Mouse (Mus musculus) CH12.LX (cell line): ENCODE results near the gene Ggt5. TPM values are rescaled to one million over a fixed set of nuclear protein-coding genes. Genes with fewer than 3 reads are reported as not detected.

Experiments used
- DNase-seq: peaks from one replicate; pipeline ENCODE4 v3.0.0-alpha.2; 2013; ENCODE audit errors: extremely low read depth
- H3K27ac ChIP-seq: 2 replicates; pipeline ENCODE4 v1.5.1; 2012; ENCODE audit warnings: low read depth, mild to moderate bottlenecking, control low read depth, moderate library complexity; ENCODE audit not compliant: insufficient read depth
- H3K27me3 ChIP-seq: replicated peaks from 2 replicates; pipeline ENCODE3; 2012; ENCODE audit warnings: inconsistent platforms
- H3K36me3 ChIP-seq, 2 experiments: replicated peaks in 1 of 2; 2 replicates each; pipeline versions ENCODE3 to v1.6.1; 2012; ENCODE audit warnings: inconsistent platforms in 1 of 2, low read length in 1 of 2, mild to moderate bottlenecking in 1 of 2, mixed read lengths in 1 of 2, moderate library complexity in 1 of 2; ENCODE audit not compliant: control insufficient read depth in 1 of 2, insufficient read depth in 1 of 2
- H3K4me1 ChIP-seq, 2 experiments: 2 replicates each; pipeline ENCODE4 v1.6.1; 2012; ENCODE audit warnings: inconsistent platforms in 1 of 2, moderate library complexity in 1 of 2; ENCODE audit not compliant: insufficient read depth in 2 of 2, control insufficient read depth in 1 of 2
- H3K4me2 ChIP-seq: 2 replicates; pipeline ENCODE4 v1.6.1; 2012; ENCODE audit warnings: low read depth, mild to moderate bottlenecking, control low read depth; ENCODE audit not compliant: poor library complexity, insufficient read depth, severe bottlenecking
- H3K4me3 ChIP-seq, 3 experiments: fragments of 150-350 bp in 1 of 3; sonication (generic) in 1 of 3; replicated peaks in 1 of 3; 2 replicates each; pipeline versions ENCODE3 to v1.5.1; 2011 to 2012; ENCODE audit warnings: low read depth in 2 of 3, low read length in 2 of 3, mild to moderate bottlenecking in 2 of 3, moderate library complexity in 2 of 3, control low read depth in 1 of 3, improper control_type of control experiment in 1 of 3, inconsistent platforms in 1 of 3, mixed read lengths in 1 of 3; ENCODE audit not compliant: poor library complexity in 1 of 3
- H3K79me2 ChIP-seq: replicated peaks from 2 replicates; pipeline ENCODE4 v1.6.1; 2012; ENCODE audit warnings: mild to moderate bottlenecking, moderate library complexity; ENCODE audit not compliant: control insufficient read depth, poor library complexity, insufficient read depth, severe bottlenecking; ENCODE audit errors: extremely low read depth
- H3K9ac ChIP-seq: 2 replicates; pipeline ENCODE4 v1.6.1; 2012; ENCODE audit warnings: low read depth, mild to moderate bottlenecking, control low read depth, moderate library complexity; ENCODE audit not compliant: insufficient read depth
- H3K9me3 ChIP-seq: replicated peaks from 2 replicates; pipeline ENCODE3; 2012; ENCODE audit warnings: low read length, inconsistent platforms, mixed read lengths
- BHLHE40 ChIP-seq: IDR thresholded peaks from 2 replicates; pipeline ENCODE4 v1.6.1; 2011; ENCODE audit warnings: mild to moderate bottlenecking, low read depth, low read length, improper control_type of control experiment
- CHD1 ChIP-seq: IDR thresholded peaks from 2 replicates; pipeline ENCODE4 v1.6.1; 2012; ENCODE audit warnings: low read depth, low read length, improper control_type of control experiment, inconsistent platforms
- CHD2 ChIP-seq: IDR thresholded peaks from 2 replicates; pipeline ENCODE4 v1.6.1; 2011; ENCODE audit warnings: low read length, improper control_type of control experiment
- CTCF ChIP-seq, 2 experiments: IDR thresholded peaks in 1 of 2; conservative IDR thresholded peaks in 1 of 2; 2 replicates each; pipeline ENCODE4 v1.5.1; 2011 to 2012; ENCODE audit warnings: low read depth in 2 of 2, low read length in 2 of 2, improper control_type of control experiment in 1 of 2, inconsistent platforms in 1 of 2, mild to moderate bottlenecking in 1 of 2, moderate library complexity in 1 of 2
- E2F4 ChIP-seq: IDR thresholded peaks from 2 replicates; pipeline ENCODE4 v1.6.1; 2011; ENCODE audit warnings: low read depth, low read length, improper control_type of control experiment; ENCODE audit not compliant: insufficient replicate concordance
- ELF1 ChIP-seq: IDR thresholded peaks from 2 replicates; pipeline ENCODE4 v1.6.1; 2014; ENCODE audit warnings: low read depth, mild to moderate bottlenecking, inconsistent platforms, low read length, improper control_type of control experiment
- EP300 ChIP-seq: IDR thresholded peaks from 2 replicates; pipeline ENCODE4 v1.6.1; 2011; ENCODE audit warnings: low read length, improper control_type of control experiment
- ETS1 ChIP-seq: conservative IDR thresholded peaks from 2 replicates; pipeline ENCODE4 v1.6.1; 2012; ENCODE audit warnings: low read depth, mild to moderate bottlenecking, inconsistent platforms, low read length, improper control_type of control experiment, moderate library complexity
- HCFC1 ChIP-seq: IDR thresholded peaks from 2 replicates; pipeline ENCODE4 v1.6.1; 2012; ENCODE audit warnings: low read depth, mild to moderate bottlenecking, inconsistent platforms, low read length, improper control_type of control experiment
- IRF4 ChIP-seq: IDR thresholded peaks from 2 replicates; pipeline ENCODE4 v1.6.1; 2014; ENCODE audit warnings: low read depth, mild to moderate bottlenecking, inconsistent platforms, low read length, improper control_type of control experiment
- KAT2A ChIP-seq: IDR thresholded peaks from 2 replicates; pipeline ENCODE4 v1.6.1; 2012; ENCODE audit warnings: low read length, improper control_type of control experiment, inconsistent platforms; ENCODE audit not compliant: insufficient replicate concordance
- MAFK ChIP-seq: IDR thresholded peaks from 2 replicates; pipeline ENCODE4 v1.6.1; 2011; ENCODE audit warnings: low read length, improper control_type of control experiment; ENCODE audit not compliant: insufficient replicate concordance
- MAZ ChIP-seq: IDR thresholded peaks from 2 replicates; pipeline ENCODE4 v1.6.1; 2012; ENCODE audit warnings: low read depth, mild to moderate bottlenecking, inconsistent platforms, low read length, improper control_type of control experiment, moderate library complexity
- MEF2A ChIP-seq: IDR thresholded peaks from 2 replicates; pipeline ENCODE4 v1.6.1; 2014; ENCODE audit warnings: low read depth, mild to moderate bottlenecking, inconsistent platforms, low read length, improper control_type of control experiment, borderline replicate concordance
- MXI1 ChIP-seq: IDR thresholded peaks from 2 replicates; pipeline ENCODE4 v1.6.1; 2011; ENCODE audit warnings: mild to moderate bottlenecking, low read depth, low read length, improper control_type of control experiment
- NELFE ChIP-seq: IDR thresholded peaks from 2 replicates; pipeline ENCODE4 v1.6.1; 2011; ENCODE audit warnings: low read depth, low read length, improper control_type of control experiment
- PAX5 ChIP-seq: IDR thresholded peaks from 2 replicates; pipeline ENCODE4 v1.6.1; 2012; ENCODE audit warnings: low read length, inconsistent platforms, mixed read lengths
- POLR2A ChIP-seq: IDR thresholded peaks from 2 replicates; pipeline ENCODE4 v1.6.1; 2011; ENCODE audit warnings: low read depth, mild to moderate bottlenecking, improper control_type of control experiment, low read length
- RAD21 ChIP-seq: IDR thresholded peaks from 2 replicates; pipeline ENCODE4 v1.6.1; 2011; ENCODE audit warnings: low read depth, mild to moderate bottlenecking, low read length, improper control_type of control experiment, moderate library complexity
- SMC3 ChIP-seq: IDR thresholded peaks from 2 replicates; pipeline ENCODE4 v1.6.1; 2011; ENCODE audit warnings: low read depth, low read length, improper control_type of control experiment
- TBP ChIP-seq: conservative IDR thresholded peaks from 2 replicates; pipeline ENCODE4 v1.6.1; 2011; ENCODE audit warnings: low read depth, low read length, improper control_type of control experiment
- UBTF ChIP-seq: IDR thresholded peaks from 2 replicates; pipeline ENCODE4 v1.6.1; 2012; ENCODE audit warnings: low read depth, mild to moderate bottlenecking, inconsistent platforms, low read length, improper control_type of control experiment, moderate library complexity
- USF1 ChIP-seq: IDR thresholded peaks from 2 replicates; pipeline ENCODE4 v1.6.1; 2014; ENCODE audit warnings: low read depth, mild to moderate bottlenecking, inconsistent platforms, low read length, improper control_type of control experiment
- ZC3H11A ChIP-seq: IDR thresholded peaks from 2 replicates; pipeline ENCODE4 v1.6.1; 2012; ENCODE audit warnings: low read depth, mild to moderate bottlenecking, inconsistent platforms, low read length, improper control_type of control experiment
- ZKSCAN1 ChIP-seq: IDR thresholded peaks from 2 replicates; pipeline ENCODE4 v1.6.1; 2012; ENCODE audit warnings: low read depth, inconsistent platforms, low read length, improper control_type of control experiment, borderline replicate concordance
- ZMIZ1 ChIP-seq: IDR thresholded peaks from 2 replicates; pipeline ENCODE4 v1.6.1; 2012; ENCODE audit warnings: low read depth, mild to moderate bottlenecking, inconsistent platforms, low read length, improper control_type of control experiment
- ZNF384 ChIP-seq: IDR thresholded peaks from 2 replicates; pipeline ENCODE4 v1.6.1; 2012; ENCODE audit warnings: low read depth, low read length, improper control_type of control experiment, inconsistent platforms
- dilution Hi-C: fragments of 300-500 bp; cut with MboI; formaldehyde crosslinking; loops from 2 replicates; pipeline ENCODE4 v1.14.3; 2020; ENCODE audit warnings: low sequenced_read_pairs; ENCODE audit not compliant: extremely low pct_unique_long_range_greater_than_20kb, extremely low pct_ligation_motif_present
- in situ Hi-C: fragments of 300-500 bp; cut with MboI; formaldehyde crosslinking; loops from 3 replicates; pipeline ENCODE4 v1.14.3; 2019; ENCODE audit warnings: low sequenced_read_pairs, low pct_ligation_motif_present, low pct_unique_long_range_greater_than_20kb, mixed read lengths
- polyA plus RNA-seq: library from polyadenylated mRNA; unstranded; fragments of >175 nt; gene quantifications from 2 replicates; pipeline ENCODE4 v1.2.1, GENCODE M21; 2012; ENCODE audit warnings: low read depth; ENCODE audit not compliant: insufficient read length
- total RNA-seq, 2 experiments: library from RNA; depleted of rRNA; stranded (reverse); fragments of 300-350 nt in 1 of 2; fragments of >200 nt in 1 of 2; gene quantifications; 2 replicates each; pipeline ENCODE4 v1.2.3; 2012 to 2014

Ggt5 gene
- total and polyA plus RNA-seq, 3 experiments = not detected

DNA sequence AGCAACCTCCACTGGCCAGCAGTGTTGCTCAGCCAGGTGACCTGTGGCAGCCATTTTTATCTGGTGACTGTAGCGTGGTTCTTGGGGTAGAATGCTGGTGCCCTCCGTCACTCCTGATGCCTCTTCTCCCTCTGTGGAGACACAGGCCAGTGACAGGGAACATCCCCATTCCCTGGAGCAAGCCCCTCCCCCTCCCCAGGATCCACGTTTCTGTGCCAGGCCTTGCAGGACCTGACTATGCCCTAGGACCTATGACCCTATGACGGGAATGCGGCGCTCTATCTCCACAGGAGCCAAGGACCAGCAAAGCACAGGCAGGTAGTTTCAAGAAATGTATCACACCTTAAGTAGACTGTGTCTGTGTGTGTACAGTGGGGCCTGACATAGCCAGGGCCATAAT, 59.0 kb downstream of the Ggt5 start:
- dilution Hi-C loops = no loop called here

DNA sequence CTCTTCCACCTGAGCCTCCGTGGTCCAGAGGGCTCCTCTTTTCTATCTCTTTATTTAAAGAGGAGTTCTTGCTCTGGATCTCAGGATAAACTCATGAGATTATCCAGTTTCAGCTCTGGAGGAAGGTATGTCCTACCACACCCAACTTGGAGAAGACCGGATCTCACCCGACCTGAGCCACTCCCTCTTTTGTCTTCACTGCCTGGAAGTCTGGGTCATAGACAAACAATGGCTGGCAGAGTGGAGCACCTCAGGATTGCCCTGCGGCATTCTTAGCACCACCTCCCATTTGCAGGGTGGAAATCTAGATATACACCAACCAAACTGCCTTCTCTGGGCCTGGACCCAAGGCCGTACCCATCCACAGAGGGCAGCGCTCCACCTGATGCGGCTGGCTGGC, 59.9 kb downstream of the Ggt5 start:
- Histone ChIP-seq H3K9ac (no peak overlapping the region), H3K9me3 (no peaks in the 10 kb centered on the region), H3K4me2 (no peak overlapping the region), H3K4me1 (peaks cover 5 to 24% of the 10 kb centered on the region in 2 experiments), H3K36me3 (peaks cover 84 to 96% of the 10 kb centered on the region in 2 experiments), H3K27me3 (no peaks in the 10 kb centered on the region), H3K79me2 (no peaks in the 10 kb centered on the region), H3K4me3 (no peak overlapping the region), H3K27ac (no peak overlapping the region)
- in situ Hi-C loops = no loop called here
- TF ChIP-seq MAZ = no peak
- TF ChIP-seq RAD21 = no peak
- TF ChIP-seq ETS1 = no peak
- no peak for TF ChIP-seq BHLHE40
- no peak for TF ChIP-seq SMC3
- TF ChIP-seq MEF2A = no peak
- TF ChIP-seq UBTF = no peak
- no peak for TF ChIP-seq ZKSCAN1
- no peak for TF ChIP-seq CHD2
- TF ChIP-seq ZMIZ1 = no peak
- no peak for TF ChIP-seq ZNF384
- no peak for TF ChIP-seq KAT2A
- no peak for TF ChIP-seq MAFK
- no peak for TF ChIP-seq MXI1
- no peak for TF ChIP-seq PAX5
- TF ChIP-seq POLR2A = no peak
- TF ChIP-seq EP300 = no peak
- no peak for DNase-seq
- dilution Hi-C loops = no loop called here

More for the DNA sequence above, 59.0 kb downstream of the Ggt5 start:
- Histone ChIP-seq H3K79me2 (no peaks in the 10 kb centered on the region), H3K9ac (no peak overlapping the region), H3K4me3 (no peak overlapping the region), H3K36me3 (peaks cover 75 to 87% of the 10 kb centered on the region in 2 experiments), H3K4me2 (no peak overlapping the region), H3K4me1 (peaks cover 11 to 33% of the 10 kb centered on the region in 2 experiments), H3K9me3 (no peaks in the 10 kb centered on the region), H3K27ac (no peak overlapping the region), H3K27me3 (no peaks in the 10 kb centered on the region)
- in situ Hi-C loops = no loop called here
- DNase-seq = no peak
- TF ChIP-seq IRF4 = no peak
- no peak for TF ChIP-seq MAFK
- TF ChIP-seq ETS1 = no peak
- no peak for TF ChIP-seq TBP
- no peak for TF ChIP-seq RAD21
- no peak for TF ChIP-seq CHD1
- TF ChIP-seq NELFE = no peak
- TF ChIP-seq HCFC1 = no peak
- TF ChIP-seq KAT2A = no peak
- TF ChIP-seq ZC3H11A = no peak
- no peak for TF ChIP-seq MAZ
- TF ChIP-seq E2F4 = no peak
- TF ChIP-seq CHD2 = no peak
- TF ChIP-seq MEF2A = no peak
- no peak for TF ChIP-seq USF1
- no peak for TF ChIP-seq CTCF (conservative IDR thresholded peaks at IDR 0.05 in 1 of 2, IDR thresholded peaks at IDR 0.05 in 1 of 2; ENCODE audit: low read depth in 2 of 2, low read length in 2 of 2)
- TF ChIP-seq BHLHE40 = no peak
- TF ChIP-seq ELF1 = no peak
- TF ChIP-seq, all 38 proteins: peak for 0
